Mouse (Mus musculus) midbrain, postnatal 0 days (tissue): ENCODE data around the gene Dazap2. TPM values are rescaled to one million over a fixed set of nuclear protein-coding genes. Genes with fewer than 3 reads are reported as not detected.

Source experiments
- ATAC-seq: fragments of 200-750 bp; cut with Nextera tagmentation; 2 replicates; pipeline ENCODE4 v1.8.0; 2017; ENCODE audit warnings: moderate number of reproducible peaks, mild to moderate bottlenecking, moderate TSS enrichment, moderate library complexity; ENCODE audit not compliant: low FRiP score
- DNase-seq: peaks from one replicate; pipeline ENCODE4 v3.0.0-alpha.2; 2015; ENCODE audit warnings: low spot score
- H3K27ac ChIP-seq: fragments of 300-500 bp; sonication (generic); 2 replicates; pipeline ENCODE4 v1.5.1; 2014; ENCODE audit warnings: low read depth, mild to moderate bottlenecking, low read length, mixed read lengths
- H3K27me3 ChIP-seq: fragments of 300-500 bp; sonication (generic); 2 replicates; pipeline ENCODE4 v1.6.1; 2014; ENCODE audit warnings: low read length, control low read depth, mixed read lengths; ENCODE audit not compliant: insufficient read depth
- H3K36me3 ChIP-seq: fragments of 300-500 bp; sonication (generic); 2 replicates; pipeline ENCODE4 v1.6.1; 2014; ENCODE audit warnings: low read length, control low read depth, mixed read lengths; ENCODE audit not compliant: insufficient read depth
- H3K4me1 ChIP-seq: fragments of 300-500 bp; sonication (generic); 2 replicates; pipeline ENCODE4 v1.6.1; 2014; ENCODE audit warnings: mild to moderate bottlenecking, control low read depth, antibody characterized with exemption, low read length, mixed read lengths; ENCODE audit not compliant: insufficient read depth
- H3K4me2 ChIP-seq: fragments of 300-500 bp; sonication (generic); 2 replicates; pipeline ENCODE4 v1.6.1; 2014; ENCODE audit warnings: low read depth, mild to moderate bottlenecking, low read length, mixed read lengths; ENCODE audit not compliant: poor library complexity, severe bottlenecking
- H3K4me3 ChIP-seq: fragments of 300-500 bp; sonication (generic); 2 replicates; pipeline ENCODE4 v1.5.1; 2014; ENCODE audit warnings: low read depth, mild to moderate bottlenecking, low read length, moderate library complexity
- H3K9ac ChIP-seq: fragments of 300-500 bp; sonication (generic); replicated peaks from 2 replicates; pipeline ENCODE4 v1.6.1; 2014; ENCODE audit warnings: mild to moderate bottlenecking, low read length, moderate library complexity, mixed read lengths; ENCODE audit not compliant: poor library complexity, severe bottlenecking
- H3K9me3 ChIP-seq: fragments of 300-500 bp; sonication (generic); 2 replicates; pipeline ENCODE4 v1.6.1; 2016; ENCODE audit warnings: low read length, control low read depth
- CTCF ChIP-seq: IDR thresholded peaks from 2 replicates; pipeline ENCODE4 v1.5.1; 2016; ENCODE audit warnings: antibody characterized with exemption, mild to moderate bottlenecking
- WGBS: fragments of 180-500 bp; shearing (Covaris S2); extraction: QIAGEN DNeasy Blood & Tissue Kit; methylation state at CpG from one replicate; pipeline ENCODE4 v1.1.7; 2014; 5-methylcytosine and 5-hydroxymethylcytosine counted together
- polyA plus RNA-seq: library from polyadenylated mRNA; unstranded; fragments of >200 nt; fragmentation: Nextera tagmentation; extraction: Ambion mirVana; gene quantifications from 2 replicates; pipeline ENCODE4 v1.2.1, GENCODE M21; 2015
- total RNA-seq: library from RNA; depleted of rRNA; stranded (reverse); fragments of >200 nt; gene quantifications from 2 replicates; pipeline ENCODE4 v1.2.3, GENCODE M21; 2014

The Dazap2 gene
- total and polyA plus RNA-seq, 2 experiments from 2014 or later, result 133 to 148 TPM

DNA sequence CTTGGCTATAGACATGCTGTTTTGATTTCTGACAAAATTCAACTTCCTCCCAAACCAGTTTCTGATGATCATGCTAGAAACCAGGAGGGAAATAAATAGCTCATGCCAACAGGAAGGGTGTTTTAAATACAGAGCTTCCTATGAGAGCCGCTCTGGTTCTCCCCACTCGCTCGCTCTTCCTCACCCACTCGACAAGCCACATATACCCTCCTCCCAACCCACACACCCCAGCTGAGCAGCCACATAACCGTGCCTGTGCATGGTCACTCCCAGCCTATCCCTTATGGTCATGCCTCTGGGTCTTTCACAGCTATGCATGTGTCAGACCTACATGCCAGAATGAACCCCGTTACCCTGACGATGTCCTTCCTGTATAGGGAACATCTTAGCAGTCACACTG lies 7.0 kb downstream of the Dazap2 start:
- 87% methylated on average over 7 of the region's 7 CpGs for WGBS
- Histone ChIP-seq H3K27ac (no peak overlapping the region), H3K4me1 (no peaks in the 10 kb centered on the region), H3K4me3 (no peak overlapping the region), H3K9me3 (no peaks in the 10 kb centered on the region), H3K27me3 (no peaks in the 10 kb centered on the region), H3K4me2 (no peak overlapping the region), H3K36me3 (peaks cover 17% of the 10 kb centered on the region), H3K9ac (no peak overlapping the region)
- DNase-seq (no peak), ATAC-seq (no peak)
- no peak for TF ChIP-seq CTCF

GRCm38 (mm10) chr15:100623754-100624153 lies 8.6 kb downstream of the Dazap2 start:
- WGBS, result 91% methylated on average over 9 of the region's 9 CpGs
- H3K9ac ChIP-seq, result no peak overlapping the region

DNA sequence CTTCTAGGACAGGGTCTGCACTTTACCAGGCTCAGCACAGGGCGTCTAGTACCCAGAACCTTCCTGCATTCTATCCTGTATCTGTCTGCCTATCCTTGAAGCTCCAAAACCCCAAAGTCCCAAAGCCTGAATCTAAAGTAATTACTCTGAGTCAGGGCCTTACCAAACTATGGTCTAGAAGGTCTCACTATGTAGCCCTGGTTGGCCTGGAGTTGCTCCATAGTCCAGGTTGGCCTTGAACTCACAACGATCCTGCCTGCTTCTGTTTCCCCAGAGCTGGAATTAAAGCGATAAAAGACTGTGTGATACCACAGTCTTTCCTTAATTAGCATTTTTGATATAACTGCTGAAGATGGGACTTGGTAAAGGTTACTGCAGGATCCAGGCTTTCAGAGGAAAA lies 9.3 kb downstream of the Dazap2 start:
- H3K9ac ChIP-seq, result no peak overlapping the region
- DNase-seq (no peak), ATAC-seq (no peak)
- H3K9me3 ChIP-seq, result no peaks in the 10 kb centered on the region
- no peak for TF ChIP-seq CTCF
- no peaks in the 10 kb centered on the region; the same call in 1 of the 2 replicates for H3K4me1 ChIP-seq
- peaks cover 6% of the 10 kb centered on the region for H3K36me3 ChIP-seq
- no peak overlapping the region for H3K27ac ChIP-seq
- 84% methylated on average over 3 of the region's 3 CpGs for WGBS
- no peak overlapping the region for H3K4me3 ChIP-seq
- H3K4me2 ChIP-seq, result no peak overlapping the region
- no peaks in the 10 kb centered on the region for H3K27me3 ChIP-seq

More at GRCm38 (mm10) chr15:100623754-100624153, 8.6 kb downstream of the Dazap2 start:
- H3K4me2 ChIP-seq, result no peak overlapping the region
- peaks cover 10% of the 10 kb centered on the region for H3K36me3 ChIP-seq
- H3K4me3 ChIP-seq, result no peak overlapping the region
- ATAC-seq (no peak), DNase-seq (no peak)
- TF ChIP-seq CTCF, result no peak
- no peaks in the 10 kb centered on the region for H3K27me3 ChIP-seq
- H3K9me3 ChIP-seq, result no peaks in the 10 kb centered on the region
- H3K27ac ChIP-seq, result no peak overlapping the region
- H3K4me1 ChIP-seq, result no peaks in the 10 kb centered on the region; the same call in 1 of the 2 replicates

- ATAC-seq, result no peak
- no peaks in the 10 kb centered on the region for H3K36me3 ChIP-seq
- no peaks in the 10 kb centered on the region for H3K27me3 ChIP-seq
- no peak overlapping the region for H3K4me2 ChIP-seq
- H3K4me1 ChIP-seq, result no peaks in the 10 kb centered on the region; the same call in 1 of the 2 replicates
- 20% methylated on average over 10 of the region's 10 CpGs for WGBS
- H3K9me3 ChIP-seq, result no peaks in the 10 kb centered on the region
- no peak for TF ChIP-seq CTCF
- no peak overlapping the region for H3K27ac ChIP-seq
- no peak for DNase-seq
- H3K4me3 ChIP-seq, result no peak overlapping the region
- no peak overlapping the region for H3K9ac ChIP-seq
Observed at GRCm38 (mm10) chr15:100627287-100627686, 12.1 kb downstream of the Dazap2 start.

GRCm38 (mm10) chr15:100627774-100628370 lies 12.7 kb downstream of the Dazap2 start:
- no peaks in the 10 kb centered on the region; the same call in 1 of the 2 replicates for H3K4me1 ChIP-seq
- DNase-seq (no peak), ATAC-seq (no peak)
- no peaks in the 10 kb centered on the region for H3K9me3 ChIP-seq
- H3K27me3 ChIP-seq, result 0 out of 2 replicates have a peak, but pooled peaks cover 2% of the 10 kb centered on the region
- H3K4me2 ChIP-seq, result no peak overlapping the region
- no peak for TF ChIP-seq CTCF
- no peak overlapping the region for H3K27ac ChIP-seq
- H3K4me3 ChIP-seq, result no peak overlapping the region
- H3K9ac ChIP-seq, result no peak overlapping the region
- 4% methylated on average over 11 of the region's 11 CpGs for WGBS
- H3K36me3 ChIP-seq, result no peaks in the 10 kb centered on the region

- H3K4me3 ChIP-seq, result no peak overlapping the region
- no peaks in the 10 kb centered on the region for H3K9me3 ChIP-seq
- H3K27ac ChIP-seq, result no peak overlapping the region
- H3K4me2 ChIP-seq, result no peak overlapping the region
- TF ChIP-seq CTCF, result no peak
- H3K4me1 ChIP-seq, result no peaks in the 10 kb centered on the region; the same call in 1 of the 2 replicates
- DNase-seq, result no peak
- H3K9ac ChIP-seq, result no peak overlapping the region
- H3K27me3 ChIP-seq, result peaks cover 7% of the 10 kb centered on the region; the same call in 1 of the 2 replicates
- ATAC-seq, result no peak
- no peaks in the 10 kb centered on the region for H3K36me3 ChIP-seq
- WGBS, result 46% methylated on average over 7 of the region's 7 CpGs
Observed at GRCm38 (mm10) chr15:100628797-100629196, 13.6 kb downstream of the Dazap2 start.
